Mouse (Mus musculus): Measurements from ENCODE around the gene Gm21190.
"Not testable (repeated sequence)": the region's sequence is repeated elsewhere in the genome, so short reads cannot be mapped to it uniquely, and the experiment has no call there.

DNA sequence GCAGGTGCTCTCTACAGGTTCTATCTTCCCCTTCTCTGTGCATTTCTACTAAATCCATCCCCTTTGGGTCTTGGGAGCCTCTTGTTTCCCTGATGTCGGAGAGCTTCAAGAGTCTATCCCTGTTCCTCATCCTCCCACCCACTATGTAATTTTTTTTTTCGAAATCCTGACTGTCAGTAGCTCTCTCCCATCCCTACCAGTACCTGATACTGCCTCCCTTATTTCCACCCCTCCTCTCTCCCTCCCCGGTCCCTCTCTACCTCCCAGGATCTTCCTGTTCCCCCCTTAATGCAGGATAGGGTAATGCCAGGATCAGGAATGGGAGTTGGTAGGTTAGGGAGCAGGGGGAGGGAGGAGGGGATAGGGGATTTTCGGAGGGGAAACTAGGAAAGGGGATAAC lies 45.4 kb downstream of the Gm21190 start:
- not testable (repeated sequence) for TF ChIP-seq CTCF (IDR thresholded peaks at IDR 0.05; ENCODE audit: borderline replicate concordance, insufficient read depth, low read depth, low read length); POLR2A (IDR thresholded peaks at IDR 0.05; ENCODE audit: borderline replicate concordance, insufficient read depth, low read length)

Data from cerebellum, adult 2 months (tissue).